Mouse (Mus musculus) left cerebral cortex, postnatal 36 days (tissue): ENCODE results near the gene Steap3. TPM values are rescaled to one million over a fixed set of nuclear protein-coding genes. Genes with fewer than 3 reads are reported as not detected.

Source experiments
- DNase-seq, 2 experiments: peaks; one replicate each; pipeline ENCODE4 v3.0.0; 2021 to 2022; ENCODE audit warnings: low spot score in 2 of 2, mixed read lengths in 1 of 2
- intact Hi-C: fragments of 180-260 bp; cut with DNase I; formaldehyde crosslinking; loops from one replicate; pipeline ENCODE4 v1.15.1; 2025
- total RNA-seq, 2 experiments: library from RNA; stranded (reverse); gene quantifications; 2 replicates each; pipeline ENCODE4 v1.2.3; 2021

The Steap3 gene
- total RNA-seq, 2 experiments from 2014 or later: 4.6 to 6.6 TPM

- intact Hi-C loops: no loop called here
- no peak for DNase-seq
Measured at GRCm38 (mm10) chr1:120252519-120253160, 19.9 kb downstream of the Steap3 start.

- DNase-seq: no peak
- intact Hi-C loops: no loop called here
Measured at GRCm38 (mm10) chr1:120251193-120251592, 21.3 kb downstream of the Steap3 start.

- intact Hi-C loops: no loop called here
- no peak for DNase-seq
Measured at GRCm38 (mm10) chr1:120250586-120250985, 21.9 kb downstream of the Steap3 start.

GRCm38 (mm10) chr1:120249842-120250241 lies 22.7 kb downstream of the Steap3 start:
- intact Hi-C loops: no loop called here

GRCm38 (mm10) chr1:120248156-120248555 lies 24.3 kb downstream of the Steap3 start:
- intact Hi-C loops: no loop called here
- DNase-seq: peak; percentile 19 to 53

More at GRCm38 (mm10) chr1:120249842-120250241, 22.7 kb downstream of the Steap3 start:
- no peak for DNase-seq

- intact Hi-C loops: no loop called here
- no peak for DNase-seq
Measured at GRCm38 (mm10) chr1:120247351-120247750, 25.2 kb downstream of the Steap3 start.

- DNase-seq: no peak
- intact Hi-C loops: no loop called here
Measured at GRCm38 (mm10) chr1:120246946-120247345, 25.6 kb downstream of the Steap3 start.

GRCm38 (mm10) chr1:120245661-120246131 lies 26.8 kb downstream of the Steap3 start:
- DNase-seq: peak; percentile 42 to 49
- intact Hi-C loops: no loop called here

- intact Hi-C loops: no loop called here
- DNase-seq: no peak
Measured at GRCm38 (mm10) chr1:120244646-120245045, 27.9 kb downstream of the Steap3 start.

- DNase-seq: no peak
Measured at GRCm38 (mm10) chr1:120243987-120244386, 28.5 kb downstream of the Steap3 start.

GRCm38 (mm10) chr1:120237068-120237467 lies 35.4 kb downstream of the Steap3 start:
- no peak for DNase-seq
- intact Hi-C loops: no loop called here

More at GRCm38 (mm10) chr1:120243987-120244386, 28.5 kb downstream of the Steap3 start:
- intact Hi-C loops: no loop called here

GRCm38 (mm10) chr1:120236424-120236823 lies 36.1 kb downstream of the Steap3 start:
- intact Hi-C loops: no loop called here
- DNase-seq: no peak

- intact Hi-C loops: no loop called here
Measured at GRCm38 (mm10) chr1:120235631-120236215, 36.8 kb downstream of the Steap3 start.

GRCm38 (mm10) chr1:120232170-120232569 lies 40.3 kb downstream of the Steap3 start:
- DNase-seq: no peak
- intact Hi-C loops: loop anchor here (5.0 kb wide), 1 partner anchor 55 kb away; no protein-coding TSS in a partner anchor

More at GRCm38 (mm10) chr1:120235631-120236215, 36.8 kb downstream of the Steap3 start:
- DNase-seq: no peak

GRCm38 (mm10) chr1:120231334-120231733 lies 41.2 kb downstream of the Steap3 start:
- intact Hi-C loops: loop anchor here (5.0 kb wide), 1 partner anchor 56 kb away; no protein-coding TSS in a partner anchor
- DNase-seq: no peak

GRCm38 (mm10) chr1:120229723-120230471 lies 42.6 kb downstream of the Steap3 start:
- no peak for DNase-seq
- intact Hi-C loops: loop anchor here (5.0 kb wide), 1 partner anchor 57 kb away; no protein-coding TSS in a partner anchor

GRCm38 (mm10) chr1:120223613-120224012 lies 48.9 kb downstream of the Steap3 start:
- intact Hi-C loops: no loop called here

GRCm38 (mm10) chr1:120221285-120221684 lies 51.2 kb downstream of the Steap3 start:
- intact Hi-C loops: no loop called here
- DNase-seq: no peak

More at GRCm38 (mm10) chr1:120223613-120224012, 48.9 kb downstream of the Steap3 start:
- DNase-seq: no peak

- intact Hi-C loops: no loop called here
- DNase-seq: no peak
Measured at GRCm38 (mm10) chr1:120220841-120221240, 51.7 kb downstream of the Steap3 start.
